Mouse (Mus musculus) CH12.LX (cell line): Measurements from ENCODE around the gene Fer.

Experiments used
- BHLHE40 ChIP-seq: IDR thresholded peaks from 2 replicates; pipeline ENCODE4 v1.6.1; 2011; ENCODE audit warnings: mild to moderate bottlenecking, low read depth, low read length, improper control_type of control experiment
- CTCF ChIP-seq, 2 experiments: IDR thresholded peaks in 1 of 2; conservative IDR thresholded peaks in 1 of 2; 2 replicates each; pipeline ENCODE4 v1.5.1; 2011 to 2012; ENCODE audit warnings: low read depth in 2 of 2, low read length in 2 of 2, improper control_type of control experiment in 1 of 2, inconsistent platforms in 1 of 2, mild to moderate bottlenecking in 1 of 2, moderate library complexity in 1 of 2
- ELF1 ChIP-seq: IDR thresholded peaks from 2 replicates; pipeline ENCODE4 v1.6.1; 2014; ENCODE audit warnings: low read depth, mild to moderate bottlenecking, inconsistent platforms, low read length, improper control_type of control experiment
- EP300 ChIP-seq: IDR thresholded peaks from 2 replicates; pipeline ENCODE4 v1.6.1; 2011; ENCODE audit warnings: low read length, improper control_type of control experiment
- GABPA ChIP-seq: IDR thresholded peaks from 2 replicates; pipeline ENCODE4 v1.6.1; 2012; ENCODE audit warnings: low read depth, low read length, improper control_type of control experiment, inconsistent platforms; ENCODE audit not compliant: insufficient replicate concordance
- JUND ChIP-seq: conservative IDR thresholded peaks from 2 replicates; pipeline ENCODE4 v1.6.1; 2011; ENCODE audit warnings: low read depth, low read length, improper control_type of control experiment
- MAX ChIP-seq: IDR thresholded peaks from 2 replicates; pipeline ENCODE4 v1.6.1; 2011; ENCODE audit warnings: low read length, improper control_type of control experiment
- MXI1 ChIP-seq: IDR thresholded peaks from 2 replicates; pipeline ENCODE4 v1.6.1; 2011; ENCODE audit warnings: mild to moderate bottlenecking, low read depth, low read length, improper control_type of control experiment
- POLR2A ChIP-seq: IDR thresholded peaks from 2 replicates; pipeline ENCODE4 v1.6.1; 2011; ENCODE audit warnings: low read depth, mild to moderate bottlenecking, improper control_type of control experiment, low read length
- POLR2AphosphoS2 ChIP-seq: IDR thresholded peaks from 2 replicates; pipeline ENCODE4 v1.6.1; 2011; ENCODE audit warnings: low read depth, low read length, improper control_type of control experiment
- SIN3A ChIP-seq: IDR thresholded peaks from 2 replicates; pipeline ENCODE4 v1.6.1; 2012; ENCODE audit warnings: low read length, improper control_type of control experiment, inconsistent platforms
- TCF12 ChIP-seq: IDR thresholded peaks from 2 replicates; pipeline ENCODE4 v1.6.1; 2014; ENCODE audit warnings: low read depth, mild to moderate bottlenecking, inconsistent platforms, low read length, improper control_type of control experiment
- UBTF ChIP-seq: IDR thresholded peaks from 2 replicates; pipeline ENCODE4 v1.6.1; 2012; ENCODE audit warnings: low read depth, mild to moderate bottlenecking, inconsistent platforms, low read length, improper control_type of control experiment, moderate library complexity
- ZMIZ1 ChIP-seq: IDR thresholded peaks from 2 replicates; pipeline ENCODE4 v1.6.1; 2012; ENCODE audit warnings: low read depth, mild to moderate bottlenecking, inconsistent platforms, low read length, improper control_type of control experiment

- no peak for TF ChIP-seq POLR2A
- TF ChIP-seq SIN3A = no peak
- no peak for TF ChIP-seq ZMIZ1
- no peak for TF ChIP-seq POLR2AphosphoS2
- no peak for TF ChIP-seq EP300
- TF ChIP-seq BHLHE40 = no peak
- TF ChIP-seq TCF12 = no peak
- no peak for TF ChIP-seq JUND
- no peak for TF ChIP-seq MAX
- no peak for TF ChIP-seq UBTF
- no peak for TF ChIP-seq ELF1
- TF ChIP-seq GABPA = no peak
- no peak for TF ChIP-seq CTCF (conservative IDR thresholded peaks at IDR 0.05 in 1 of 2, IDR thresholded peaks at IDR 0.05 in 1 of 2; ENCODE audit: low read depth in 2 of 2, low read length in 2 of 2)
- no peak for TF ChIP-seq MXI1
These were observed 156.0 kb downstream of the Fer start for GRCm38 (mm10) chr17:64018870-64019269.
